Comparison of ENCODE assay signal across 8 mouse cellular contexts in genomic region chr9:45838434-45839138, GRCm38 (mm10). TPM values are rescaled to one million over a fixed set of nuclear protein-coding genes. Genes with fewer than 3 reads are reported as not detected.
DNase-seq lines count a peak whose midpoint lies in the region; ATAC-seq lines count a peak whose summit lies in the region.

Gene Bace1 (plus strand): TSS chr9:45838580.

- WGBS in intestine, embryonic 15.5 days: under 1% methylated on average over 39 of the region's 40 CpGs
- WGBS in macrophage (ENCODE audit: missing documents): 2% methylated on average over 36 of the region's 40 CpGs

- no peaks in the 10 kb centered on the region for H3K27me3 ChIP-seq in intestine, embryonic 15.5 days (replicated peaks)

- H3K9ac ChIP-seq in intestine, embryonic 15.5 days: peak within 1 kb of the TSS; percentile 89

- H3K9me3 ChIP-seq in intestine, embryonic 15.5 days: no peaks in the 10 kb centered on the region

- no peaks in the 10 kb centered on the region for H3K36me3 ChIP-seq in intestine, embryonic 15.5 days
- H3K36me3 ChIP-seq in macrophage (ENCODE audit: inconsistent target): no peaks in the 10 kb centered on the region

- H3K4me3 ChIP-seq in intestine, embryonic 15.5 days (replicated peaks): peak within 1 kb of the TSS; percentile 78
- peak within 1 kb of the TSS; percentile 17; the same call in 1 of the 2 replicates for H3K4me3 ChIP-seq in macrophage (ENCODE audit: inconsistent target)

- peak within 1 kb of the TSS; percentile 52 for H3K27ac ChIP-seq in intestine, embryonic 15.5 days
- no peak within 1 kb of the TSS for H3K27ac ChIP-seq in macrophage

- DNase-seq in adrenal gland, postnatal 10 days: peak; percentile 88
- DNase-seq in embryo, embryonic 11.5 days (ENCODE audit: low read depth, low spot score): peak; percentile 70
- DNase-seq in gastrocnemius, postnatal 25 days: peak; percentile 76
- DNase-seq in left cerebral cortex, adult 9 months (ENCODE audit: low spot score in 2 of 2): peak; percentile 81 to 92
- DNase-seq in right cerebral cortex, postnatal 14 days: peak; percentile 87

- ATAC-seq in intestine, embryonic 15.5 days: peak; percentile 90
- ATAC-seq in inflammation-experienced regulatory T-cells, adult 6 months: no peak

- H3K4me1 ChIP-seq in intestine, embryonic 15.5 days (replicated peaks): peaks cover 25% of the 10 kb centered on the region

- peak within 1 kb of the TSS; percentile 96 for H3K4me2 ChIP-seq in intestine, embryonic 15.5 days (replicated peaks)

- H3K79me2 ChIP-seq in macrophage (ENCODE audit: inconsistent target): no peaks in the 10 kb centered on the region

RNA-seq across cellular contexts. Expression of gene Bace1, which starts in this region (rescaled TPM):
- total RNA-seq in adrenal gland, postnatal 10 days (2021): 10 to 100 TPM; 28.8 to 30.4 TPM
- 10 to 100 TPM; 34.1 to 43.6 TPM for total RNA-seq in gastrocnemius, postnatal 25 days (2021)
- polyA plus RNA-seq in intestine, embryonic 15.5 days (2015; fragmentation: Nextera tagmentation; extraction: Ambion mirVana): 20.8 and 22.5 TPM in 2 replicates
- 1 to 10 TPM in 24 of 26 experiments, under 1 TPM in 2; 0.65 to 8.4 (median 3.0) TPM for total RNA-seq in macrophage (2018; cell fraction: chromatin; rRNA removed)
- total RNA-seq in macrophage (2018; cell fraction: cytosol; rRNA removed): 1 to 10 TPM; 1.5 to 8.0 (median 3.6) TPM
- total RNA-seq in macrophage (2018; cell fraction: nucleus; rRNA removed): 10 to 100 TPM in 3 of 26 experiments, 1 to 10 TPM in 23; 1.7 to 11.9 (median 4.7) TPM
- 2.6 to 4.8 TPM (median 4.1 TPM) in 3 replicates for polyA plus RNA-seq in macrophage (2018)
- polyA plus RNA-seq in inflammation-experienced regulatory T-cells, adult 6 months (2017; shearing (Covaris generic)): 10 to 100 TPM in 1 of 3 experiments, 1 to 10 TPM in 2; 6.0 to 10.9 (median 9.7) TPM
